Mouse (Mus musculus) heart, embryonic 11.5 days (tissue): ENCODE measurements at regions not wholly inside any gene's neighbourhood (a gene's known extent, or its start where the extent isn't known, plus 50 kb on each side); places are given as distances from the start of the nearest gene placed in this dataset.

Source experiments
- ATAC-seq: fragments of 200-750 bp; cut with Nextera tagmentation; replicated peaks from 2 replicates; pipeline ENCODE4 v1.8.0; 2017; ENCODE audit warnings: moderate library complexity; ENCODE audit not compliant: insufficient number of reproducible peaks, low FRiP score, low TSS enrichment
- H3K27ac ChIP-seq: fragments of 300-500 bp; sonication (generic); 2 replicates; pipeline ENCODE4 v1.5.1; 2014; ENCODE audit warnings: mild to moderate bottlenecking, low read depth, low read length
- H3K27me3 ChIP-seq: fragments of 300-500 bp; sonication (generic); 2 replicates; pipeline ENCODE4 v1.6.1; 2014; ENCODE audit warnings: mild to moderate bottlenecking, low read length, mixed read lengths; ENCODE audit not compliant: control insufficient read depth, insufficient read depth
- H3K36me3 ChIP-seq: fragments of 300-500 bp; sonication (generic); 2 replicates; pipeline ENCODE4 v1.6.1; 2014; ENCODE audit warnings: mild to moderate bottlenecking, low read length, moderate library complexity, mixed read lengths; ENCODE audit not compliant: control insufficient read depth, insufficient read depth
- H3K4me1 ChIP-seq: fragments of 300-500 bp; sonication (generic); 2 replicates; pipeline ENCODE4 v1.6.1; 2014; ENCODE audit warnings: low read length; ENCODE audit not compliant: control insufficient read depth, insufficient read depth
- H3K4me2 ChIP-seq: fragments of 300-500 bp; sonication (generic); 2 replicates; pipeline ENCODE4 v1.6.1; 2014; ENCODE audit warnings: mild to moderate bottlenecking, moderate library complexity
- H3K4me3 ChIP-seq: fragments of 300-500 bp; sonication (generic); 2 replicates; pipeline ENCODE4 v1.5.1; 2014; ENCODE audit warnings: low read depth, low read length
- H3K9ac ChIP-seq: fragments of 300-500 bp; sonication (generic); 2 replicates; pipeline ENCODE4 v1.6.1; 2014; ENCODE audit warnings: mild to moderate bottlenecking, low read depth, low read length, moderate library complexity
- H3K9me3 ChIP-seq: fragments of 300-500 bp; sonication (generic); replicated peaks from 2 replicates; pipeline ENCODE4 v1.6.1; 2016; ENCODE audit warnings: low read length; ENCODE audit not compliant: control insufficient read depth
- WGBS: fragments of 180-500 bp; shearing (Covaris S2); extraction: QIAGEN DNeasy Blood & Tissue Kit; methylation state at CpG from one replicate; pipeline ENCODE4 v1.1.7; 2014; ENCODE audit not compliant: insufficient replicate concordance; 5-methylcytosine and 5-hydroxymethylcytosine counted together

DNA sequence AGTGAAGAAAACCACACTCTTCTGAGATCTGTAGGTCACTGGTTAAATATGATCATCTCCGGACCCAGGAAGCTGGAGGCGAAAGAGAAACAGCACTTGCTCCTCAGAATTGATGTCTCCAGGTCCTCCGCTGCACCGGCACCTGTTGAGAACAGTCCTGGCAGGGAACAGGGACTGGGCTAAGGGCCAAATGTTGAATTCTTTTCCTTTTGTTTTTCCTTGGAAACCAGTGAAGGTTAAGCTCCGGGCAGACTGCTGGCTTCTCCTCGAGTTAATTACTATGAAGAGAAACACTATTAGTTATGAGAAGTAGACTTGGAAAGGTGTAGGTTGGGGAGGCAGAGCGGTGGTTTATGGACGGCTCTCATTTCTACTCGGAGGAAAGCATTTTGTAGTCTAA lies 242.7 kb downstream of the Rngtt start:
- H3K9me3 ChIP-seq = no peaks in the 10 kb centered on the region
- no peak overlapping the region for H3K27ac ChIP-seq
- H3K27me3 ChIP-seq = peaks cover 7% of the 10 kb centered on the region; the same call in 1 of the 2 replicates
- WGBS = 76% methylated on average over 9 of the region's 9 CpGs
- no peak for ATAC-seq
- H3K4me2 ChIP-seq = no peak overlapping the region
- no peak overlapping the region for H3K4me3 ChIP-seq
- H3K36me3 ChIP-seq = no peaks in the 10 kb centered on the region
- no peaks in the 10 kb centered on the region for H3K4me1 ChIP-seq
- no peak overlapping the region for H3K9ac ChIP-seq

DNA sequence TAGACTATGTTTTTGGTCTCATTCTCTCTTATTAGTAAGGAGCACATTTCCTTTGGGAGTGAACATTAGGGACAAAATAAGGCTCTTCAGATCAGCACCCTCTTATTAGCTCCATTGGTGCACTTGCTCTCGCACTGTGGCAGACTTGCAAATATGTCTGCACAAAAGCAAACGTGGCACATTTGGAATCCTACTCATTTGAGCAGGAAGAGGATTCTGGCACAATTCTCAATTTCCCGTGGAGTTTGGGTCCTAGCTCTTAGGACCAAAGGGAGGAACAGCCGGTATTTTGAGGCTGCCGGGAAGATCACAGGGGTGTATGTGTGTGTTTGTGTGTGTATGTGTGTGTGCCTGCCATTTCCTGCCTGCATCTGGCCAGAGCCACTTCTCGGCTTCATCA lies 244.5 kb downstream of the Rngtt start:
- no peak overlapping the region for H3K9ac ChIP-seq
- no peak for ATAC-seq
- no peaks in the 10 kb centered on the region for H3K36me3 ChIP-seq
- 33% methylated on average over 6 of the region's 6 CpGs for WGBS
- no peaks in the 10 kb centered on the region for H3K9me3 ChIP-seq
- no peak overlapping the region for H3K4me3 ChIP-seq
- no peak overlapping the region for H3K4me2 ChIP-seq
- H3K4me1 ChIP-seq = no peaks in the 10 kb centered on the region
- no peak overlapping the region for H3K27ac ChIP-seq
- H3K27me3 ChIP-seq = peaks cover 7% of the 10 kb centered on the region; the same call in 1 of the 2 replicates

DNA sequence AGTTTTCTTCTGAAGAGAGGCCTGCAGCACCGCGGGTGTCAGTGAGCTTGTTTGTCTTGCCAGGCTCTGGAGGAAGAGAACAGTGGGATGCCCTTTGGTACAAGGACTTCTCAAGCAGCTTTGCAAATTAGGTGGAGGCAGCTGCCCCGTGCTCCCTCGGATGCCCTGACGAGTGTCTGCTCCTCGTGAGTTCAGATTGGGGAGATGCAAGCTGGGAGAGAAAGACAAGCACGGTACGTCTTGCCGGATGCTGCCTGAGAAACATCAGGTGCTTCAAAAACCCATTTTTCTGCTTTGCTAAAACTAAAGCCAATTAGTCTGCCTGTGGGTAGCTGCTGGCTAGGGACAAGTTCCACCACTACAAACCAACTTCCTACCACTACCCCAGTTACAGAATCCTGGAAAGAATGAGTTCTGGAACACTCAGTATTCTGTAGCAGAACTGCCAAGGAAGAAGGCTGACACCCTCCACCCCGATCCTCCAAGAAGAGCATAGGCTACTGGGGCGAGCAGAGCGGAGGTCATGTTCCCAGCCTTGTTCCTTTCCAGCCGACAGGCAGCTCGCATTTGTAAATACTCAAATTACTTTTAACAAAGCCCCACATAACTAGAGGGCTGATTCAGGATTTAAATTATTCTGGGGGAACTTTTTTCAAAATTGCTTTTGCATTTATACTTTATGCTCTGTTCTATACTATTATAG lies 245.3 kb downstream of the Rngtt start:
- Histone ChIP-seq H3K9ac (no peak overlapping the region), H3K27me3 (peaks cover 5% of the 10 kb centered on the region; the same call in 1 of the 2 replicates), H3K4me1 (no peaks in the 10 kb centered on the region), H3K36me3 (no peaks in the 10 kb centered on the region), H3K9me3 (no peaks in the 10 kb centered on the region), H3K4me3 (no peak overlapping the region), H3K4me2 (peak overlapping the region; percentile 1; the same call in 1 of the 2 replicates), H3K27ac (no peak overlapping the region)
- 10% methylated on average over 14 of the region's 14 CpGs for WGBS
- no peak for ATAC-seq

DNA sequence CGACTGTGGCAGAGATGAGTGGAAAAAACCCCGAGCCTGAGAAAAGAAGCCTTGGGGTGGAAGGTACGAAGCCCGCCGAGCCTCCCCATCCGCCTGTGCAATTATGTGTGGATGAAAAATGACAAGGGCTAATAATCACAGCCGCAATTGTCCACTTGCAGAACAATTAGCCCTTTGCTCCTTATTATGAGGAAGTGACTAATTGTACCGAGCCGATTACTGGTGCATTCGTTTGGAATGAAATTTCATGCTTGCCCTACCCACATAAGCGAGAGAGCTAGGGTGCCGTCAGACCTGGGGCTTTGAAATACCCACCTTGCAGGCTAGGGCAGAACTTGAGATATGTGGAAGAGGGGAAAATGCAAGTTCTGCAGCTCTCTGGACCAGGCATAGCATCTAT lies 245.9 kb downstream of the Rngtt start:
- H3K4me2 ChIP-seq = no peak overlapping the region
- no peak for ATAC-seq
- H3K27ac ChIP-seq = no peak overlapping the region
- H3K9me3 ChIP-seq = no peaks in the 10 kb centered on the region
- H3K9ac ChIP-seq = no peak overlapping the region
- peaks cover 4% of the 10 kb centered on the region; the same call in 1 of the 2 replicates for H3K27me3 ChIP-seq
- H3K36me3 ChIP-seq = no peaks in the 10 kb centered on the region
- H3K4me3 ChIP-seq = no peak overlapping the region
- H3K4me1 ChIP-seq = no peaks in the 10 kb centered on the region
- 54% methylated on average over 12 of the region's 12 CpGs for WGBS

DNA sequence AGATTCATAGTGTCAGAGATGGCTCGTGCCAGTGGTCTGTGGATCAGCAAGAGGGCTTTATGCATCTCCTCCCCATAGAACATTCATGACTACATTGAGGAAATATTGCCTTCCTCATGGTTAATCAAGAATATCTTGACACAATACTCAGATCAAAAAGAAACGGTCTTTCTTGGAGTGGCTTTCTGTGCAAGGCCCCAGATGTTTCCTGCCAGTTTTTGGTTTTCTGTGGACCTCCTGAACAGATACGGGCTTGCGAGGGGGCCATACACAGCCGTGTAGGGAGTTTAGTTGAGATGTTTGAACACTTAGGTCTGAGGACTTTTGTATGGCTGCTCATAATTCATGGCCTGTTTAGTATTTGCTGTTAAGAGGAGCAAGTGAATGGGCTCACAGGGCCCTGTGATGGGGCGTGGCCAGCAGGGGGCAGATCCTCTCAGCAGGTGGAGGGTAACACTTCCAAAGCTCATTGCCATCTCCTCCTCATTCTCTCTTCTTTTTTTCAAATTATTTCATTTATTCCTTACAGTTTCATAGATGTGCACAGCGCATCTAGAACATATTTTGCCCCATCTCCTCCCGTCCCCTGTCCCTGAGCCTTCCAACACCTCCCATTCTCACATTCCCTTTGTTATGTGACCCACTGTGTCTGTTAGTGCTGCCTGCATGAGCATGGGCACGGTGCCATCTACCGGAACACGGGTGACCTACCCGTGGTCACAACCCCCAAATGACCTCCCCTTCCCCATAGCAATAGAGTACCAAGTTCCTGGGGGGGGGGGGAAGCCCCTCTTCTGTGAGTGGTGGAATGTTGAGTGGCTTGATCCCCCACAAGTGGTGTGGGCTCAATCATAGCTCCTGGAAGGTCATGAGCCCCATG lies 246.8 kb downstream of the Rngtt start:
- Histone ChIP-seq H3K4me3 (no peak overlapping the region), H3K9ac (no peak overlapping the region), H3K27me3 (peaks cover 4% of the 10 kb centered on the region; the same call in 1 of the 2 replicates), H3K9me3 (no peaks in the 10 kb centered on the region), H3K4me1 (no peaks in the 10 kb centered on the region), H3K4me2 (no peak overlapping the region), H3K36me3 (no peaks in the 10 kb centered on the region), H3K27ac (no peak overlapping the region)
- no peak for ATAC-seq
- 69% methylated on average over 12 of the region's 12 CpGs for WGBS

DNA sequence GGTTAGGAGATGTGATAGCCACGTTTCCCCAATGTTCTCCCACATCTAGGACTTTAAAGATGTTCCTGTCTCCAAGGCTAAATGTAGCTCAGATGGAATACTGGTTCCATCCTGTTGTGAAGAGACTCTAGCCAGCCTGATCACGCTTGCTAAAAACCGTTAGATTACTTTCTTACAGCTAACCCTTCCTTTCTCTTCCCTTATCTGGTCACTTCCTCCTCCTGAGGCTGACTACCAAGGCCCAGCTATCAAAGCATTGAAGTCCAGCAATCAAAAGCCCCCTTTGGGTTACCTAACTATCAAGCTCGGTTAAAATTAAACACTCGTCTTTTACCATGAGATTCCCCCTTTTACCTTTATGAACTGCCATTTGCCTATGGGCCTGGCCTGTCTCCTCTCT lies 260.2 kb downstream of the Rngtt start:
- no peak overlapping the region for H3K27ac ChIP-seq
- H3K4me2 ChIP-seq = no peak overlapping the region
- no peak overlapping the region for H3K4me3 ChIP-seq
- ATAC-seq = no peak
- 60% methylated on average over 5 of the region's 5 CpGs for WGBS
- H3K9ac ChIP-seq = no peak overlapping the region
- no peaks in the 10 kb centered on the region for H3K4me1 ChIP-seq
- no peaks in the 10 kb centered on the region for H3K9me3 ChIP-seq
- H3K27me3 ChIP-seq = no peaks in the 10 kb centered on the region
- H3K36me3 ChIP-seq = no peaks in the 10 kb centered on the region

DNA sequence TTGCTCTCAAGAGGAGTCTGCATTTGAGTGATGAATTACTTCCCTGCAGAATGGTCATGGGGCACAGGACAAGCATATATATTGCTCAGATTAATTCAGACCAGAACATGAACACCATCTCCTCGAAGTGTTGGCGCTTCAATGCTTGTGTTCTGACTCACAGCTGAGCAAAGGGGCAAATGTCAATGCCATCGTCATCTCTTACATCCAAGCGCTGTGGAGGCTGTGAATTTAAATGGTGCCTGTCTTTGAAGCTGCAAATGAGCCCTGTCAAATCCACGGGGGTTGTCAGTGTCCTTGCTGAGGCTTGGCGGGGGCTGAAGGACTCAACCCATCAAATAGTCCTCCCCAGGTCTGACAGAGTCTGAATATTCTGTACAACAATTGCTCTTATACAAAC lies 261.2 kb downstream of the Rngtt start:
- H3K9ac ChIP-seq = no peak overlapping the region
- no peak overlapping the region for H3K4me3 ChIP-seq
- no peaks in the 10 kb centered on the region for H3K9me3 ChIP-seq
- no peaks in the 10 kb centered on the region for H3K4me1 ChIP-seq
- H3K27me3 ChIP-seq = no peaks in the 10 kb centered on the region
- no peak for ATAC-seq
- no peak overlapping the region for H3K27ac ChIP-seq
- H3K4me2 ChIP-seq = no peak overlapping the region
- WGBS = 50% methylated on average over 6 of the region's 6 CpGs
- no peaks in the 10 kb centered on the region for H3K36me3 ChIP-seq

DNA sequence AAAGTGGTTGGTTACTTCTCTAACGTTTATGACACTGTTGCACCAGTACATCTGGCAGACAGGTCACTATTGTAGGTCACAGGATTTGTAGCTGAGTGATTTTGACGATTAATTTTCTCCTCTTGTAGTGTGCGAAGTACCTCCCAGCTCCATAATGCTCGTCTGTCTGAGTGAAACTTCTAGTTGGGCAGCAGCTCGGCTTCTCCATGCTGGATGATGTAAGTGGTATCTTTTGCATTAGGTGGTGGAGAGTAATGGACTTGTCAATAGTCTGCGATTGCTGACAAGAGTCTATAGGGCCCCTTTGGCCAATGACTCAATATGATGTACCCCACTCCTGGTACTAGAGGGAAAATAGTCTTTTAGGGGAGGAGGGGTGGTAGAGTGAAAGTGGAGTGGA lies 267.5 kb downstream of the Rngtt start:
- no peak overlapping the region for H3K4me2 ChIP-seq
- no peak overlapping the region for H3K9ac ChIP-seq
- no peak overlapping the region for H3K4me3 ChIP-seq
- H3K36me3 ChIP-seq = no peaks in the 10 kb centered on the region; the same call in 1 of the 2 replicates
- 93% methylated on average over 6 of the region's 6 CpGs for WGBS
- peaks cover 5% of the 10 kb centered on the region; the same call in 1 of the 2 replicates for H3K9me3 ChIP-seq
- no peak overlapping the region for H3K27ac ChIP-seq
- no peaks in the 10 kb centered on the region for H3K4me1 ChIP-seq
- no peak for ATAC-seq
- 0 out of 2 replicates have a peak, but pooled peaks cover 4% of the 10 kb centered on the region for H3K27me3 ChIP-seq
